Mouse (Mus musculus) frontal cortex, postnatal 10 days (tissue): ENCODE results near the gene Zan.

Experiments
- DNase-seq, 2 experiments: peaks; one replicate each; pipeline ENCODE4 v3.0.0; 2022; ENCODE audit warnings: low spot score in 2 of 2, mixed read lengths in 1 of 2

Zan gene

GRCm38 (mm10) chr5:137476964-137477363 lies at the start of gene Zan:
TSS of gene Zan (minus strand) at chr5:137477064.
- DNase-seq: no peak

GRCm38 (mm10) chr5:137526192-137526936 lies 49.5 kb upstream of the Zan start:
- DNase-seq: no peak

- DNase-seq: no peak
These were observed 48.6 kb upstream of the Zan start for GRCm38 (mm10) chr5:137525511-137525910.

- DNase-seq: no peak
These were observed 47.8 kb upstream of the Zan start for GRCm38 (mm10) chr5:137524671-137525070.

- DNase-seq: no peak
These were observed 47.3 kb upstream of the Zan start for GRCm38 (mm10) chr5:137524251-137524515.

- DNase-seq: no peak
These were observed 46.8 kb upstream of the Zan start for GRCm38 (mm10) chr5:137523396-137524250.

GRCm38 (mm10) chr5:137522711-137523110 lies 45.8 kb upstream of the Zan start:
- no peak for DNase-seq

- DNase-seq: no peak
These were observed 45.0 kb upstream of the Zan start for GRCm38 (mm10) chr5:137521861-137522260.

GRCm38 (mm10) chr5:137519691-137520550 lies 43.1 kb upstream of the Zan start:
- no peak for DNase-seq

- DNase-seq: no peak
These were observed 41.6 kb upstream of the Zan start, which contains the start of gene Gigyf1 for GRCm38 (mm10) chr5:137518436-137518835. TSS of gene Gigyf1 (plus strand) at chr5:137518548.

- DNase-seq: no peak
These were observed 37.9 kb upstream of the Zan start for GRCm38 (mm10) chr5:137514811-137515210.

- DNase-seq: no peak
These were observed 37.3 kb upstream of the Zan start for GRCm38 (mm10) chr5:137513951-137514721.

GRCm38 (mm10) chr5:137512847-137513794 lies 36.3 kb upstream of the Zan start:
- DNase-seq: no peak

GRCm38 (mm10) chr5:137511706-137512105 lies 34.8 kb upstream of the Zan start:
- DNase-seq: no peak

GRCm38 (mm10) chr5:137510573-137511390 lies 33.9 kb upstream of the Zan start:
- peak in 1 of 2 experiments; percentile 56 for DNase-seq

- DNase-seq: peak; percentile 55 to 78
These were observed 33.2 kb upstream of the Zan start for GRCm38 (mm10) chr5:137510014-137510501.

- DNase-seq: no peak
These were observed 27.2 kb upstream of the Zan start for GRCm38 (mm10) chr5:137504041-137504440.

- DNase-seq: peak in 1 of 2 experiments; percentile 83
These were observed 25.8 kb upstream of the Zan start for GRCm38 (mm10) chr5:137502667-137503110.
